Mouse (Mus musculus): ENCODE measurements at regions not wholly inside any gene's neighbourhood (a gene's known extent, or its start where the extent isn't known, plus 50 kb on each side); places are given as distances from the start of the nearest gene placed in this dataset.

DNA sequence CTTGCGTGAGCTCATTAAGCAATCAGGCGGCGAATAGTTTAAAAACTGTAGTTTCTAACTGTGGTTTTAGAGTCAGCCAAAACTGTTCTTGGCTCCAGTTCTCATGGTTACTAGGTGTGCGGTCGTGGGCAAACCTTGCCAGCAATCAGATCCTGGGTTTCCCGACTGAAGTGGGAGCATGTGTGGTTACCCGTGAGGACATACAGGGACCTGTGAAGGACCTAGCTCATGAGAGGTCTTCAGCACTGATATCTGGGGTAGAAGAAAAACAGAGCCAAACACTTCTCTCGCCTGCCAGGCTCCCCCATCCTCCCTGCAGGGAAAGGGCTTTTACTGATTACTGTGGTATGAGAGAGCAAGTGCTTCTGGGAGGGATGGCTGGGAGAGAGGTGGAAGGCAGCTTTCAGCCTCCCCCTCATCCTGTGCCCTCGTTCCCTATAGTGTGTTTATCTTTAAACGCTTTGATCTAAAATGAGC is 230.1 kb downstream of the Fgf9 start:
- Histone ChIP-seq H3K9me3 (replicated peaks; ENCODE audit: insufficient read depth, low read length) (no peaks in the 10 kb centered on the region), H3K9ac (ENCODE audit: control insufficient read depth, low read depth, low read length, poor library complexity, severe bottlenecking) (no peak overlapping the region)

GRCm38 (mm10) chr14:58286007-58286525 is 215.7 kb downstream of the Fgf9 start:
- Histone ChIP-seq H3K79me2 (ENCODE audit: control insufficient read depth, insufficient read depth, low read length, poor library complexity) (no peaks in the 10 kb centered on the region), H3K9ac (ENCODE audit: control insufficient read depth, low read depth, low read length, poor library complexity, severe bottlenecking) (no peak overlapping the region), H3K27me3 (ENCODE audit: control insufficient read depth in 1 of 2, insufficient read depth in 2 of 2, low read length in 2 of 2) (no peaks in the 10 kb centered on the region), H3K4me1 (ENCODE audit: control insufficient read depth in 1 of 2, insufficient read depth in 2 of 2, low read length in 2 of 2) (no peaks in the 10 kb centered on the region), H3K36me3 (ENCODE audit: control insufficient read depth in 1 of 2, insufficient read depth in 2 of 2, low read length in 2 of 2) (no peaks in the 10 kb centered on the region), H3K9me3 (replicated peaks; ENCODE audit: insufficient read depth, low read length) (no peaks in the 10 kb centered on the region), H3K27ac (ENCODE audit: control insufficient read depth, low read depth, low read length) (no peak overlapping the region), H3K4me3 (ENCODE audit: control insufficient read depth in 1 of 2, insufficient read depth in 1 of 2, low read depth in 2 of 2, low read length in 2 of 2) (no peak overlapping the region)
- no peak for TF ChIP-seq NRF1 (IDR thresholded peaks at IDR 0.05; ENCODE audit: insufficient read depth, low read depth, low read length, poor library complexity, severe bottlenecking)
- no peak for TF ChIP-seq CTCF (IDR thresholded peaks at IDR 0.05 in 2 of 3, conservative IDR thresholded peaks at IDR 0.05 in 1 of 3; ENCODE audit: control insufficient read depth in 1 of 3, insufficient read depth in 1 of 3, low read depth in 2 of 3, low read length in 3 of 3, poor library complexity in 1 of 3, severe bottlenecking in 1 of 3)
- no peak for TF ChIP-seq POLR2AphosphoS5 (IDR thresholded peaks at IDR 0.05; ENCODE audit: borderline replicate concordance, low read depth, low read length)
- TF ChIP-seq USF2 (IDR thresholded peaks at IDR 0.05; ENCODE audit: borderline replicate concordance in 1 of 2, insufficient read depth in 1 of 2, low read depth in 1 of 2, low read length in 2 of 2), result no peak
- TF ChIP-seq CHD1 (IDR thresholded peaks at IDR 0.05; ENCODE audit: low read depth, low read length), result no peak
- no peak for TF ChIP-seq USF1 (IDR thresholded peaks at IDR 0.05; ENCODE audit: low read depth, low read length)
- TF ChIP-seq BHLHE40 (IDR thresholded peaks at IDR 0.05; ENCODE audit: borderline replicate concordance, low read depth, low read length), result no peak
- TF ChIP-seq MXI1 (IDR thresholded peaks at IDR 0.05; ENCODE audit: low read depth, low read length), result no peak
- TF ChIP-seq MYC (IDR thresholded peaks at IDR 0.05; ENCODE audit: low read depth, low read length), result no peak
- no peak for DNase-seq (ENCODE audit: low read depth, low spot score)

More for the DNA sequence above, 230.1 kb downstream of the Fgf9 start:
- Histone ChIP-seq H3K4me1 (ENCODE audit: control insufficient read depth in 1 of 2, insufficient read depth in 2 of 2, low read length in 2 of 2) (no peaks in the 10 kb centered on the region), H3K79me2 (ENCODE audit: control insufficient read depth, insufficient read depth, low read length, poor library complexity) (no peaks in the 10 kb centered on the region), H3K27ac (ENCODE audit: control insufficient read depth, low read depth, low read length) (no peak overlapping the region), H3K36me3 (ENCODE audit: control insufficient read depth in 1 of 2, insufficient read depth in 2 of 2, low read length in 2 of 2) (no peaks in the 10 kb centered on the region), H3K4me3 (ENCODE audit: control insufficient read depth in 1 of 2, insufficient read depth in 1 of 2, low read depth in 2 of 2, low read length in 2 of 2) (no peak overlapping the region), H3K27me3 (ENCODE audit: control insufficient read depth in 1 of 2, insufficient read depth in 2 of 2, low read length in 2 of 2) (no peaks in the 10 kb centered on the region)
- DNase-seq (ENCODE audit: low read depth, low spot score), result no peak
- TF ChIP-seq TAL1 (IDR thresholded peaks at IDR 0.05; ENCODE audit: low read length), result no peak
- TF ChIP-seq SMC3 (IDR thresholded peaks at IDR 0.05; ENCODE audit: low read depth, low read length), result no peak
- TF ChIP-seq MAFK (IDR thresholded peaks at IDR 0.05; ENCODE audit: borderline replicate concordance, low read depth, low read length), result no peak
- no peak for TF ChIP-seq JUND (IDR thresholded peaks at IDR 0.05; ENCODE audit: low read depth, low read length)

GRCm38 (mm10) chr14:58282708-58283290 is 212.5 kb downstream of the Fgf9 start:
- Histone ChIP-seq H3K36me3 (ENCODE audit: control insufficient read depth in 1 of 2, insufficient read depth in 2 of 2, low read length in 2 of 2) (no peaks in the 10 kb centered on the region), H3K27ac (ENCODE audit: control insufficient read depth, low read depth, low read length) (no peak overlapping the region), H3K9ac (ENCODE audit: control insufficient read depth, low read depth, low read length, poor library complexity, severe bottlenecking) (no peak overlapping the region), H3K79me2 (ENCODE audit: control insufficient read depth, insufficient read depth, low read length, poor library complexity) (no peaks in the 10 kb centered on the region), H3K9me3 (replicated peaks; ENCODE audit: insufficient read depth, low read length) (no peaks in the 10 kb centered on the region), H3K4me1 (ENCODE audit: control insufficient read depth in 1 of 2, insufficient read depth in 2 of 2, low read length in 2 of 2) (no peaks in the 10 kb centered on the region), H3K27me3 (ENCODE audit: control insufficient read depth in 1 of 2, insufficient read depth in 2 of 2, low read length in 2 of 2) (no peaks in the 10 kb centered on the region), H3K4me3 (ENCODE audit: control insufficient read depth in 1 of 2, insufficient read depth in 1 of 2, low read depth in 2 of 2, low read length in 2 of 2) (no peak overlapping the region)
- TF ChIP-seq ZC3H11A (IDR thresholded peaks at IDR 0.05; ENCODE audit: low read depth, low read length) (no peak), MAZ (IDR thresholded peaks at IDR 0.05; ENCODE audit: low read depth, low read length) (no peak), ZMIZ1 (IDR thresholded peaks at IDR 0.05; ENCODE audit: low read depth, low read length) (no peak), KAT2A (conservative IDR thresholded peaks at IDR 0.05; ENCODE audit: low read depth, low read length) (no peak)
- no peak for DNase-seq (ENCODE audit: low read depth, low spot score)

Measured in MEL (cell line).